Comparison of ENCODE assay signal across 9 mouse cellular contexts in genomic region chr5:129914024-129914423, GRCm38 (mm10). TPM values are rescaled to one million over a fixed set of nuclear protein-coding genes. Genes with fewer than 3 reads are reported as not detected.
A peak's percentile ranks its signal among the peaks of the same experiment; 100 is the strongest.
DNase-seq lines count a peak whose midpoint lies in the region; ATAC-seq and TF ChIP-seq lines count a peak whose summit lies in the region.
"Had no signal": no experiment of that assay in that cellular context is flagged by ENCODE, and none has a peak within 500 bp of the region (broad histone marks: within the 10 kb centered on the region; RNA-seq: fewer than 3 reads in every experiment).

No protein-coding gene starts in this region.

- TF ChIP-seq CTCF in heart, adult 2 months (IDR thresholded peaks at IDR 0.05) = peak; percentile 68
- TF ChIP-seq CTCF in C2C12 (IDR thresholded peaks at IDR 0.05; ENCODE audit: control insufficient read depth, insufficient read depth, insufficient read length) = peak; percentile 27
- TF ChIP-seq CTCF in kidney, postnatal 0 days (IDR thresholded peaks at IDR 0.05; ENCODE audit: low read depth) = peak; percentile 71

- no peak overlapping the region for H3K9ac ChIP-seq in heart, adult 2 months (ENCODE audit: low read depth, low read length)
- no peak overlapping the region for H3K9ac ChIP-seq in kidney, postnatal 0 days (ENCODE audit: low read depth, low read length)

- intact Hi-C loops in heart, adult 2 months (cut with DNase I) = no loop called here

- H3K4me1 ChIP-seq in heart, adult 2 months (ENCODE audit: control insufficient read depth, insufficient read depth, low read length) = no peaks in the 10 kb centered on the region
- H3K4me1 ChIP-seq in kidney, postnatal 0 days (replicated peaks; ENCODE audit: insufficient read depth, low read length) = no peaks in the 10 kb centered on the region

- no peaks in the 10 kb centered on the region for H3K79me3 ChIP-seq in C2C12 (ENCODE audit: low read depth)

- no peak for ATAC-seq in kidney, postnatal 0 days (replicated peaks; ENCODE audit: low FRiP score, low read depth)
- ATAC-seq in megakaryocyte progenitor cell, adult 5-6 weeks (replicated peaks; ENCODE audit: poor library complexity) = peak; percentile 98

- no peak for TF ChIP-seq POLR2A in heart, adult 2 months (IDR thresholded peaks at IDR 0.05; ENCODE audit: insufficient read depth, low read depth, low read length)

- H3K27me3 ChIP-seq in heart, adult 2 months (ENCODE audit: control insufficient read depth, insufficient read depth, low read length) = no peaks in the 10 kb centered on the region
- no peaks in the 10 kb centered on the region for H3K27me3 ChIP-seq in C2C12 (ENCODE audit: control insufficient read depth, insufficient read depth, insufficient read length)
- H3K27me3 ChIP-seq in kidney, postnatal 0 days (ENCODE audit: insufficient read depth, low read length) = no peaks in the 10 kb centered on the region

- 0 out of 2 replicates have a peak, but pooled peaks have one; percentile 15 for TF ChIP-seq EP300 in heart, adult 2 months (IDR thresholded peaks at IDR 0.05; ENCODE audit: insufficient read depth, low read depth, low read length)

- H3K9me3 ChIP-seq in kidney, postnatal 0 days (replicated peaks; ENCODE audit: low read length) = no peaks in the 10 kb centered on the region

- H3ac ChIP-seq in C2C12 (ENCODE audit: control insufficient read depth, insufficient read length, low read depth) = no peak overlapping the region

- H3K4me3 ChIP-seq in heart, adult 2 months = no peak overlapping the region
- no peak overlapping the region for H3K4me3 ChIP-seq in C2C12 (ENCODE audit: insufficient read depth, poor library complexity, severe bottlenecking)
- H3K4me3 ChIP-seq in kidney, postnatal 0 days (replicated peaks; ENCODE audit: low read depth, low read length) = no peak overlapping the region

- WGBS in heart, adult 2 months = 30% methylated on average over 2 of the region's 2 CpGs
- WGBS in kidney, postnatal 0 days = 36% methylated on average over 2 of the region's 2 CpGs

- no peaks in the 10 kb centered on the region for H3K36me3 ChIP-seq in heart, adult 2 months (ENCODE audit: control insufficient read depth, insufficient read depth, low read length)
- no peaks in the 10 kb centered on the region for H3K36me3 ChIP-seq in C2C12 (ENCODE audit: control insufficient read depth, insufficient read depth)
- H3K36me3 ChIP-seq in kidney, postnatal 0 days (ENCODE audit: insufficient read depth, low read length) = no peaks in the 10 kb centered on the region

- peak in 1 of 2 experiments; percentile 20 for DNase-seq in heart, adult 2 months
- DNase-seq in heart, adult 8-10 months (ENCODE audit: low spot score) = no peak
- DNase-seq in R1 (ENCODE audit: low read depth, low spot score) = peak; percentile 87
- DNase-seq in kidney, postnatal 0 days (ENCODE audit: low spot score) = no peak
- DNase-seq in urinary bladder, postnatal 25 days (ENCODE audit: low spot score) = no peak
- no peak for DNase-seq in yolk sac, embryonic 10.5 days (ENCODE audit: low spot score)

- H3K4me2 ChIP-seq in kidney, postnatal 0 days (ENCODE audit: low read length) = no peak overlapping the region

- H3K79me2 ChIP-seq in heart, adult 2 months (replicated peaks; ENCODE audit: control insufficient read depth, insufficient read depth, low read length) = no peaks in the 10 kb centered on the region
- H3K79me2 ChIP-seq in C2C12 (ENCODE audit: control insufficient read depth, insufficient read depth) = no peaks in the 10 kb centered on the region

- H3K27ac ChIP-seq in heart, adult 2 months = no peak overlapping the region
- no peak overlapping the region for H3K27ac ChIP-seq in kidney, postnatal 0 days

TF ChIP-seq in C2C12, 6 proteins besides CTCF, POLR2A, EP300 and RAD21:
- TF ChIP-seq FOSL1 (IDR thresholded peaks at IDR 0.05; ENCODE audit: insufficient read depth, low read length, poor library complexity, severe bottlenecking) (no peak), CEBPB (IDR thresholded peaks at IDR 0.05; ENCODE audit: low read depth) (no peak), MYOG (IDR thresholded peaks at IDR 0.05; ENCODE audit: control insufficient read depth, extremely low read depth, insufficient read length) (no peak), USF1 (IDR thresholded peaks at IDR 0.05; ENCODE audit: low read depth) (no peak), MAX (IDR thresholded peaks at IDR 0.05) (no peak), MYOD1 (IDR thresholded peaks at IDR 0.05; ENCODE audit: control insufficient read depth, insufficient read length, low read depth) (no peak)

RNA-seq across cellular contexts. Expression of gene Nupr1l, which starts 5.7 kb away (rescaled TPM):
- 1 to 10 TPM in 1 of 2 experiments, under 1 TPM in 1; 0.44 to 1.5 TPM for total RNA-seq in heart, adult 2 months (2021)
- polyA plus RNA-seq in heart, adult 2 months (2012; rRNA removed) = 1.7 and 2.0 TPM in 2 replicates
- total RNA-seq in heart, adult 8-10 months (2022) = 1 to 10 TPM in 2 of 4 experiments, under 1 TPM in 2; 0.47 to 1.7 (median 1.0) TPM
- 0.28 TPM for polyA plus RNA-seq in C2C12 (2012; fragmentation: generic; extraction: Trizol)
- 6.5 and 6.8 TPM in 2 replicates for polyA plus RNA-seq in kidney, postnatal 0 days (2015; fragmentation: Nextera tagmentation; extraction: Ambion mirVana)
- 1.3 TPM in 1 of 2 replicates, not detected in the other for total RNA-seq in megakaryocyte progenitor cell, adult 5-6 weeks (2015)
- total RNA-seq in megakaryocyte progenitor cell, adult 5-6 weeks (2017) = 0.29 and 0.84 TPM in 2 replicates

RNA-seq across cellular contexts. Expression of gene Phkg1, which starts 15.7 kb away (rescaled TPM):
- total RNA-seq in heart, adult 2 months (2021) = 10 to 100 TPM; 15.5 to 16.8 TPM
- polyA plus RNA-seq in heart, adult 2 months (2012; rRNA removed) = 39.8 and 69.6 TPM in 2 replicates
- total RNA-seq in heart, adult 8-10 months (2022) = 10 to 100 TPM; 14.9 to 25.5 (median 21.2) TPM
- polyA plus RNA-seq in C2C12 (2012; fragmentation: generic; extraction: Trizol) = 0.15 TPM
- 0.05 and 0.10 TPM in 2 replicates for polyA plus RNA-seq in kidney, postnatal 0 days (2015; fragmentation: Nextera tagmentation; extraction: Ambion mirVana)
- 0.12 TPM in 1 of 2 replicates, not detected in the other for total RNA-seq in megakaryocyte progenitor cell, adult 5-6 weeks (2015)
- 0.14 and 0.33 TPM in 2 replicates for total RNA-seq in megakaryocyte progenitor cell, adult 5-6 weeks (2017)
- polyA plus RNA-seq: neural tube, embryonic 11.5 days had no signal

RNA-seq across cellular contexts. Expression of gene Zbed5, which starts 18.5 kb away (rescaled TPM):
- under 1 TPM; 0.26 to 0.55 TPM for total RNA-seq in heart, adult 2 months (2021)
- 0.33 and 0.85 TPM in 2 replicates for polyA plus RNA-seq in heart, adult 2 months (2012; rRNA removed)
- total RNA-seq in heart, adult 8-10 months (2022) = under 1 TPM; 0.19 to 0.47 (median 0.39) TPM
- 1.4 TPM for polyA plus RNA-seq in C2C12 (2012; fragmentation: generic; extraction: Trizol)
- 6.1 and 6.6 TPM in 2 replicates for polyA plus RNA-seq in kidney, postnatal 0 days (2015; fragmentation: Nextera tagmentation; extraction: Ambion mirVana)
- 3.2 and 4.2 TPM in 2 replicates for total RNA-seq in megakaryocyte progenitor cell, adult 5-6 weeks (2015)
- total RNA-seq in megakaryocyte progenitor cell, adult 5-6 weeks (2017) = 2.4 and 2.8 TPM in 2 replicates

RNA-seq across cellular contexts. Expression of gene Chchd2, which starts 26.8 kb away (rescaled TPM):
- 1,000 to 10,000 TPM; 1,016 to 1,153 TPM for total RNA-seq in heart, adult 2 months (2021)
- 778 and 988 TPM in 2 replicates for polyA plus RNA-seq in heart, adult 2 months (2012; rRNA removed)
- 1,000 to 10,000 TPM; 1,037 to 1,147 (median 1,095) TPM for total RNA-seq in heart, adult 8-10 months (2022)
- 856 TPM for polyA plus RNA-seq in C2C12 (2012; fragmentation: generic; extraction: Trizol)
- polyA plus RNA-seq in kidney, postnatal 0 days (2015; fragmentation: Nextera tagmentation; extraction: Ambion mirVana) = 1,323 and 1,401 TPM in 2 replicates
- 404 and 447 TPM in 2 replicates for total RNA-seq in megakaryocyte progenitor cell, adult 5-6 weeks (2015)
- 176 and 233 TPM in 2 replicates for total RNA-seq in megakaryocyte progenitor cell, adult 5-6 weeks (2017)

RNA-seq across cellular contexts. Expression of gene Vkorc1l1, which starts 27.7 kb away (rescaled TPM):
- total RNA-seq in heart, adult 2 months (2021) = 10 to 100 TPM; 14.3 to 17.9 TPM
- 12.4 and 18.3 TPM in 2 replicates for polyA plus RNA-seq in heart, adult 2 months (2012; rRNA removed)
- 10 to 100 TPM; 14.7 to 18.3 (median 17.0) TPM for total RNA-seq in heart, adult 8-10 months (2022)
- polyA plus RNA-seq in C2C12 (2012; fragmentation: generic; extraction: Trizol) = 16.5 TPM
- polyA plus RNA-seq in kidney, postnatal 0 days (2015; fragmentation: Nextera tagmentation; extraction: Ambion mirVana) = 19.4 and 20.7 TPM in 2 replicates
- total RNA-seq in megakaryocyte progenitor cell, adult 5-6 weeks (2015) = 60.1 and 72.6 TPM in 2 replicates
- total RNA-seq in megakaryocyte progenitor cell, adult 5-6 weeks (2017) = 25.7 and 34.0 TPM in 2 replicates

Comparison
In these comparisons a context has a peak if more than half of its experiments do, and no peak if none do; other contexts are left out.
1. RNA of gene Phkg1, which starts 15.7 kb away (total RNA-seq): 14.9 to 25.5 TPM in heart, adult 8-10 months and 15.5 to 16.8 TPM in heart, adult 2 months; 0.12 to 0.33 TPM in megakaryocyte progenitor cell, adult 5-6 weeks; every median in the first group is over 10 times any median in the second.
2. Peak in every context shown above with its lines, with median percentiles within 50 percentile points of each other: CTCF ChIP-seq.